Mouse (Mus musculus): Measurements from ENCODE around the gene Ncapd2.

- TF ChIP-seq CTCF (IDR thresholded peaks at IDR 0.05; ENCODE audit: low read depth) (no peak), EP300 (optimal IDR thresholded peaks at IDR 0.05) (no peak)
Observed at GRCm38 (mm10) chr6:125152212-125153017, 39.1 kb downstream of the Ncapd2 start.
